ENCODE assay signal across 19 mouse cellular contexts in the genomic region with DNA sequence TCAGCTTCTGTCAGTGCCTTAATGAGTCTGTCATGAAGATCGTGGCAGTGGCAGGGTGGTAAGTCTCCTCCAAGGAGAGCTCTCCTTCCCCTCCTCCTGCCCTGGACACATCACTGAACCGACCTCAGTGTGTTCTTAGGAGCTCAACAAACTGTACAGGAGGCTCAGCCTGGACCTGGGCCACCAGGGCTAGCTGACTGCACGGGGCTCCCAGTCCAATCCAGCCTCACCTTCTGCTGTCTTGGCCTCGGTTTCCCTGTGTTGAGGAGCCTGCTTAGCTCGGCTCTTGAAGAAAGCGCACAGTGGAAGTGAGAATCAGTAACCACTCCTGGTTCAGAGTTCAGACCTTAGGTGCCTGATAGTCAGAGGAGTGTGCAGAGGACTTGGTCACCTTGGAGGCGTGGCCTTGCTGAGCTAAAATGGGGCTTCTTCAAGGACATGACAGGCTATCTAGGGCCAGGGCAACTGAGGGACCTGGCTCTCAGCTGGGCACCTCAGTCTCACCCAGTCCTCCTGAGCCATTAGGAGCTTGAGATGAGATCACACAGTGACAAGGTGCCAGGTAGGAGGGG. TPM values are rescaled to one million over a fixed set of nuclear protein-coding genes. Genes with fewer than 3 reads are reported as not detected.
DNase-seq lines count a peak whose midpoint lies in the region; TF ChIP-seq lines count a peak whose summit lies in the region.
"Had no signal": no experiment of that assay in that cellular context is flagged by ENCODE, and none has a peak within 500 bp of the region (broad histone marks: within the 10 kb centered on the region; RNA-seq: fewer than 3 reads in every experiment).

No protein-coding gene starts in this region.

- no peaks in the 10 kb centered on the region for H3K9me3 ChIP-seq in embryonic facial prominence, embryonic 10.5 days
- H3K9me3 ChIP-seq: forebrain, embryonic 13.5 days; heart, embryonic 13.5 days had no signal

- WGBS in kidney, adult 2 months = 62% methylated on average over 7 of the region's 7 CpGs
- 76% methylated on average over 7 of the region's 7 CpGs for WGBS in embryonic facial prominence, embryonic 10.5 days
- WGBS in small intestine, adult 2 months = 54% methylated on average over 7 of the region's 7 CpGs

- TF ChIP-seq POLR2A in kidney, adult 2 months (IDR thresholded peaks at IDR 0.05; ENCODE audit: low read depth, low read length) = no peak
- TF ChIP-seq POLR2A in small intestine, adult 2 months (IDR thresholded peaks at IDR 0.05; ENCODE audit: low read depth, low read length) = no peak

- DNase-seq in kidney, adult 2 months = peak; percentile 25
- DNase-seq in kidney, postnatal 25 days = no peak
- DNase-seq in brain, adult 2 months (ENCODE audit: low read depth, low spot score) = peak; percentile 44
- DNase-seq in embryonic facial prominence, embryonic 10.5 days (ENCODE audit: low spot score) = no peak
- no peak for DNase-seq in adrenal gland, adult 8-10 months
- DNase-seq in heart, adult 11 months = no peak
- DNase-seq: adrenal gland, adult 2 months; adrenal gland, postnatal 36 days; cerebellum, adult 11-12 months; forebrain, postnatal 0 days; gastrocnemius, postnatal 25 days; heart, postnatal 36 days had no signal

- no peak for TF ChIP-seq CTCF in kidney, adult 2 months (conservative IDR thresholded peaks at IDR 0.05; ENCODE audit: insufficient read depth, insufficient read length, low read depth, low read length)
- no peak for TF ChIP-seq CTCF in small intestine, adult 2 months (IDR thresholded peaks at IDR 0.05; ENCODE audit: extremely low read depth, insufficient read length, insufficient replicate concordance, low read depth, low read length)

- no peaks in the 10 kb centered on the region for H3K36me3 ChIP-seq in kidney, adult 2 months (ENCODE audit: control insufficient read depth, insufficient read depth, low read length)
- H3K36me3 ChIP-seq in embryonic facial prominence, embryonic 10.5 days (replicated peaks) = no peaks in the 10 kb centered on the region
- H3K36me3 ChIP-seq in small intestine, adult 2 months (ENCODE audit: control insufficient read depth, insufficient read depth, low read length) = no peaks in the 10 kb centered on the region
- H3K36me3 ChIP-seq: heart, embryonic 13.5 days had no signal

- no peaks in the 10 kb centered on the region for H3K27me3 ChIP-seq in kidney, adult 2 months (replicated peaks; ENCODE audit: control insufficient read depth, insufficient read depth, low read length)
- no peaks in the 10 kb centered on the region for H3K27me3 ChIP-seq in embryonic facial prominence, embryonic 10.5 days (replicated peaks; ENCODE audit: low read depth, poor library complexity, severe bottlenecking)
- no peaks in the 10 kb centered on the region for H3K27me3 ChIP-seq in small intestine, adult 2 months (ENCODE audit: control insufficient read depth, insufficient read depth, low read length)
- H3K27me3 ChIP-seq: forebrain, embryonic 13.5 days had no signal

- H3K4me1 ChIP-seq in kidney, adult 2 months (ENCODE audit: control insufficient read depth, insufficient read depth, low read length) = no peaks in the 10 kb centered on the region
- peaks cover 3% of the 10 kb centered on the region; the same call in 1 of the 2 replicates for H3K4me1 ChIP-seq in embryonic facial prominence, embryonic 10.5 days
- peaks cover 12% of the 10 kb centered on the region for H3K4me1 ChIP-seq in small intestine, adult 2 months (ENCODE audit: control insufficient read depth, insufficient read depth, insufficient read length, low read length)

- H3K4me3 ChIP-seq in kidney, adult 2 months (ENCODE audit: insufficient read depth, low read depth, low read length) = no peak overlapping the region
- H3K4me3 ChIP-seq in embryonic facial prominence, embryonic 10.5 days = no peak overlapping the region
- H3K4me3 ChIP-seq in small intestine, adult 2 months (ENCODE audit: low read depth, low read length) = peak overlapping the region; percentile 14; the same call in 1 of the 2 replicates
- H3K4me3 ChIP-seq: forebrain, embryonic 13.5 days; heart, embryonic 13.5 days had no signal

- H3K27ac ChIP-seq in kidney, adult 2 months (ENCODE audit: insufficient read depth, low read depth, low read length) = no peak overlapping the region
- 0 out of 2 replicates have a peak overlapping the region, but pooled peaks have one; percentile 10 for H3K27ac ChIP-seq in embryonic facial prominence, embryonic 10.5 days (replicated peaks)
- H3K27ac ChIP-seq in small intestine, adult 2 months (ENCODE audit: insufficient read depth, low read depth, low read length) = peak overlapping the region; percentile 55; the same call in 1 of the 2 replicates
- H3K27ac ChIP-seq: forebrain, embryonic 13.5 days; heart, embryonic 13.5 days had no signal

RNA-seq across cellular contexts. Expression of a gene that starts 39.5 kb away (rescaled TPM):
- 0.03 and 0.16 TPM in 2 replicates for polyA plus RNA-seq in kidney, adult 2 months (2012; rRNA removed)
- not detected in 2 replicates for polyA plus RNA-seq in embryonic facial prominence, embryonic 10.5 days (2016; fragmentation: Nextera tagmentation; extraction: Ambion mirVana)
- polyA plus RNA-seq in small intestine, adult 2 months (2012; rRNA removed) = 0.11 and 0.16 TPM in 2 replicates
- total RNA-seq in adrenal gland, adult 8-10 months (2022) = under 1 TPM; 0.35 to 0.73 (median 0.49) TPM
- total RNA-seq: forebrain, postnatal 0 days; granulocyte monocyte progenitor cell, adult 5-6 weeks had no signal
- polyA plus RNA-seq: embryonic facial prominence, embryonic 14.5 days; forebrain, embryonic 13.5 days; heart, embryonic 13.5 days; hindbrain, embryonic 11.5 days; inflammation-experienced regulatory T-cells, adult 6 months had no signal

Comparison
In these comparisons a context has a peak if more than half of its experiments do, and no peak if none do; other contexts are left out.
1. DNase-seq: peak in kidney, adult 2 months (single experiment) and brain, adult 2 months (single experiment); none in kidney, postnatal 25 days (0 of 2), embryonic facial prominence, embryonic 10.5 days (single experiment), adrenal gland, adult 8-10 months (single experiment) and heart, adult 11 months (single experiment).